Mouse (Mus musculus) neural tube, embryonic 14.5 days (tissue): ENCODE data around the gene 4930539E08Rik. TPM values are rescaled to one million over a fixed set of nuclear protein-coding genes. Genes with fewer than 3 reads are reported as not detected.

ENCODE experiments used
- ATAC-seq: fragments of 200-750 bp; cut with Nextera tagmentation; 2 replicates; pipeline ENCODE4 v1.8.0; 2017; ENCODE audit warnings: low read depth, mild to moderate bottlenecking, moderate TSS enrichment, moderate library complexity
- H3K27ac ChIP-seq: fragments of 300-500 bp; sonication (generic); 2 replicates; pipeline ENCODE4 v1.5.1; 2014; ENCODE audit warnings: low read depth, mild to moderate bottlenecking, control low read depth, low read length, moderate library complexity, mixed read lengths
- H3K27me3 ChIP-seq: fragments of 300-500 bp; sonication (generic); 2 replicates; pipeline ENCODE4 v1.6.1; 2014; ENCODE audit warnings: low read length; ENCODE audit not compliant: control insufficient read depth, insufficient read depth
- H3K36me3 ChIP-seq: fragments of 300-500 bp; sonication (generic); 2 replicates; pipeline ENCODE4 v1.6.1; 2014; ENCODE audit warnings: low read length, mixed read lengths; ENCODE audit not compliant: control insufficient read depth, insufficient read depth
- H3K4me1 ChIP-seq: fragments of 300-500 bp; sonication (generic); 2 replicates; pipeline ENCODE4 v1.6.1; 2014; ENCODE audit warnings: low read length; ENCODE audit not compliant: control insufficient read depth, insufficient read depth
- H3K4me2 ChIP-seq: fragments of 300-500 bp; sonication (generic); 2 replicates; pipeline ENCODE4 v1.6.1; 2014; ENCODE audit warnings: mild to moderate bottlenecking, low read depth, low read length, control low read depth
- H3K4me3 ChIP-seq: fragments of 300-500 bp; sonication (generic); 2 replicates; pipeline ENCODE4 v1.5.1; 2014; ENCODE audit warnings: low read depth, low read length, control low read depth, mixed read lengths
- H3K9ac ChIP-seq: fragments of 300-500 bp; sonication (generic); replicated peaks from 2 replicates; pipeline ENCODE4 v1.6.1; 2014; ENCODE audit warnings: low read depth, mild to moderate bottlenecking, control low read depth, low read length, mixed read lengths
- H3K9me3 ChIP-seq: fragments of 300-500 bp; sonication (generic); 2 replicates; pipeline ENCODE4 v1.6.1; 2016; ENCODE audit warnings: low read length; ENCODE audit not compliant: control insufficient read depth
- WGBS: fragments of 180-500 bp; shearing (Covaris S2); extraction: QIAGEN DNeasy Blood & Tissue Kit; methylation state at CpG from one replicate; pipeline ENCODE4 v1.1.7; 2014; 5-methylcytosine and 5-hydroxymethylcytosine counted together
- polyA plus RNA-seq: library from polyadenylated mRNA; unstranded; fragments of >200 nt; fragmentation: Nextera tagmentation; extraction: Ambion mirVana; gene quantifications from 2 replicates; pipeline ENCODE4 v1.2.1, GENCODE M21; 2014

Gene 4930539E08Rik
- polyA plus RNA-seq, 1 experiment from 2014 or later, result 0.42 TPM

DNA sequence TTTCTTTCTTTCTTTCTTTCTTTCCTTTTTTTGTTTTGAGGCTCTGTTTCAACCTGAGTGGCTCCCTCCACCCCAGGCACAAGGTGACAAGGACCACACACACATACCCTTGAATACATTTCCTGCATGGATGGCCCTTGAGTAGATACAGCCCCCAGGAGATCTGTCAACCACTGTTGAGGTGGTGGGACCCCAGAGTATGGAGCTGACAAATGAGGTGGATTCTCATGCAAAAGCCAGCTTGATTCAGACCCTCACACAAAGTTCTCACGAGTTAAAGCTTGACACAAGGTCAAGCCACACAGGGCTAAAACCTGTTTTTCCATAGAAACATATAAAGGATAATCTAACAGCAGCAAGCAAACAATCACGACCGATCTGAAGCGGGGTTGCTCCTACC lies 17.1 kb upstream of the 4930539E08Rik start:
- Histone ChIP-seq H3K36me3 (no peaks in the 10 kb centered on the region), H3K4me1 (no peaks in the 10 kb centered on the region), H3K4me3 (no peak overlapping the region), H3K9ac (no peak overlapping the region), H3K27ac (no peak overlapping the region), H3K9me3 (no peaks in the 10 kb centered on the region), H3K4me2 (no peak overlapping the region), H3K27me3 (no peaks in the 10 kb centered on the region)
- 88% methylated on average over 4 of the region's 4 CpGs for WGBS
- ATAC-seq, result no peak

DNA sequence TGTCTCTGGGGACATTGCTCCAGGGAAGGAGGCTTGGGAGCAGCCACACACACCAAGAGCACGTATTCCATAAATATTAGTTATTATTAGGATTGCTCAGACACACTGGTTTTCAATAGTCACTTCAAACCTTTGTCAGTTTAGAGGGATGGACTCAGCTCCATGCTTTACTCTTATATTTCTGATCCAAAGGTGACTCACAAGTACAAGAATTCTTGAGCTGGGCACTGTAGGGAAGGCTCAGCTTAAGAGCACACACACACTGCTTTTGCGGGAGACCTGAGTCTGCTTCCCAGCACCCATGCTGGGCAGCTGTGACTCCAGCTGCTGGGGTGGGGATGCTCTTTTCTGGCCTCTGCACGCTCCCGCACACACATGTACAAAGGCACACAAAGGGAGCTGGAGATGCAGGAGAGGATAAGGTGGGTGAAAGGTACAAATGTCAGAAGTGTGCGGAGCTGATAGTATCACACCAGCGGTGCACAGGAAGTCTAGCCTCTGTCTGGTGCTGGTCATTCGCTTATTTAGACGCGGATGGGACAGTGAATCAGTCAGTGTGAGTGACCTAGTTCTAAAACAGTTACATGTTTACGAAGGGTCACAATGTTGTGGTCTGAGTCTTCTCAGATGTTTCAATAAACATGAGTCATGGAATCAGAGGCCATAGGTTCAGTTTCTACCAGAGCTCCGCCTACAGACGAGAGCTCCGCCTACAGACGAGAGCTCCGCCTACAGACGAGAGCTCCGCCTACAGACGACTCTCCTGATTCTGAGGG lies 16.5 kb upstream of the 4930539E08Rik start:
- WGBS, result 92% methylated on average over 18 of the region's 18 CpGs

DNA sequence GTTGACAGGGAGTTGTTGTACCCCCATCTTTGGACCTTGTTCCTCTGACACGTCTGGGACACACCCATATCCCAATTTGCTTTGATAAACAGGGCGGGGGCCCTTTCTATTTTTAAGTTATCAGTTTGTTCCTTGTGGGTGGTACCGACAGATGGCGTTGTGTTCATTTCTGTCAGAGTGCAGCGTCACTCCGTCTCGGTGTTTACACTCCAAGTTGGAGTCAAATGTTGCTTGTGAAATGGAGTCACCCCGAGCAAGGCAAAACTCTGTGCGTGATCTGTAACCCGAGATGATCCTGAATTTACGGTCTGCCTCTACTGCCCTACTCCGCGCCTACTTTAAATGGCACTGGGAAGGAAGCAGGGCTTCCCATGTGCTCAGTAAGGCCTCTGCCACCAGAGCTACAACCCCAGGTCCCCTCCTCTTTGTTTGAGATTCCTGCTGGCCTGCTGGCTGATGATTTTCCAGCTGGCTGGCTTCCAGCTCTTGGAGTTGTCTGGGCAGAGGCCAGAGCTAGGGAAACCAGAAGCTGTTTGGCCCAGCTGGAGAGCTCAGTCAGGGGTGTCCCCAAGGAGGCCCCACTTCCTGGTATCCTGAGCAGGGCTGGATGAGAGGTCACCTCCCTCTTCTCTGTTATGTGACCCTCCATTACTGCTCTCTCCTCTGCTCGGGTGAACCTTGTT lies 15.4 kb upstream of the 4930539E08Rik start:
- no peak overlapping the region for H3K4me2 ChIP-seq
- no peaks in the 10 kb centered on the region for H3K36me3 ChIP-seq
- H3K9me3 ChIP-seq, result no peaks in the 10 kb centered on the region
- no peak overlapping the region for H3K4me3 ChIP-seq
- no peaks in the 10 kb centered on the region for H3K4me1 ChIP-seq
- 19% methylated on average over 14 of the region's 14 CpGs for WGBS
- no peak overlapping the region for H3K9ac ChIP-seq
- H3K27ac ChIP-seq, result peak overlapping the region; percentile 44; the same call in 1 of the 2 replicates
- ATAC-seq, result peak; percentile 68; the same call in 1 of the 2 replicates
- H3K27me3 ChIP-seq, result no peaks in the 10 kb centered on the region

More for the DNA sequence above, 16.5 kb upstream of the 4930539E08Rik start:
- no peak overlapping the region for H3K9ac ChIP-seq
- H3K36me3 ChIP-seq, result no peaks in the 10 kb centered on the region
- H3K27me3 ChIP-seq, result no peaks in the 10 kb centered on the region
- ATAC-seq, result no peak
- no peaks in the 10 kb centered on the region for H3K4me1 ChIP-seq
- H3K9me3 ChIP-seq, result no peaks in the 10 kb centered on the region
- no peak overlapping the region for H3K4me3 ChIP-seq
- H3K4me2 ChIP-seq, result no peak overlapping the region
- H3K27ac ChIP-seq, result no peak overlapping the region

DNA sequence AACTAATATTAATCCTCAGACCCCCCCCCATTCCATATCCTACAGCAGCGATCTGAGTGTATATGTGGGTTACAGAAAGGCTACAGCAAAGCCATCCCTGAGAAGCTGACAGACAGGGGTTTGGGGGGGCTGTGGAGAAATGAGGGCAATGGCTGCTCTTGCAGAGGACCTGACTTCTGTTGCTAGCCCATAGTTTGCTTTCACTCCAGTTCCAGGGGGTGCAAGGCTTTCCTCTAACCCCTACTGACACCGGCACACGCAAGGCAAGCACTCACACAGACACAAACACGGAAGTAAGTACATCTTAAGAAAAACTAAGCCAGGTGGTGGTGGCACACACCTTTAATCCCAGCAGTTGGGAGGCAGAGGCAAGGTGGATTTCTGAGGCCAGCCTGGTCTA lies 14.2 kb upstream of the 4930539E08Rik start:
- Histone ChIP-seq H3K4me2 (no peak overlapping the region), H3K27ac (no peak overlapping the region), H3K4me3 (no peak overlapping the region), H3K27me3 (no peaks in the 10 kb centered on the region), H3K9me3 (no peaks in the 10 kb centered on the region), H3K36me3 (no peaks in the 10 kb centered on the region), H3K9ac (no peak overlapping the region), H3K4me1 (no peaks in the 10 kb centered on the region)
- WGBS, result 96% methylated on average over 4 of the region's 4 CpGs
- ATAC-seq, result no peak

DNA sequence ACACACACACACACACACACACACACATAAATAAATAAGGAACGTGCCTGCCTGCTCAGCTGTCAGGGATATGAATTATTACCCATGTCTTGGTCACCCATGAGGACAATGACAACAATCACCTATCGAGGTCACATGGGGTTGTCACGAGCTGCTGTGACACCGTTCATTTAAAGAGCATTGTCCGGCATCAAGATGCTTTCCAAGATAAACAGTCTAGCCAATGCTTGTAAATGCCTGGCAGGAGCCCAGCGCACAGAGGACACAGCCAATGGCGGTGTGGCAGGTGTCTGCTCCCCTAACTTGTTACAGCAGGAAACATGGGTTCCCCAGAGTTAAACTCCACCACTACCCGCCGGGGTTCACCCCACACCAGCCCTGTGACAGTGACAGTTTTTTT lies 12.9 kb upstream of the 4930539E08Rik start:
- Histone ChIP-seq H3K4me3 (no peak overlapping the region), H3K27me3 (no peaks in the 10 kb centered on the region), H3K9ac (no peak overlapping the region), H3K36me3 (no peaks in the 10 kb centered on the region), H3K27ac (no peak overlapping the region), H3K4me1 (no peaks in the 10 kb centered on the region), H3K4me2 (no peak overlapping the region), H3K9me3 (no peaks in the 10 kb centered on the region)
- ATAC-seq, result no peak
- WGBS, result 73% methylated on average over 9 of the region's 9 CpGs

DNA sequence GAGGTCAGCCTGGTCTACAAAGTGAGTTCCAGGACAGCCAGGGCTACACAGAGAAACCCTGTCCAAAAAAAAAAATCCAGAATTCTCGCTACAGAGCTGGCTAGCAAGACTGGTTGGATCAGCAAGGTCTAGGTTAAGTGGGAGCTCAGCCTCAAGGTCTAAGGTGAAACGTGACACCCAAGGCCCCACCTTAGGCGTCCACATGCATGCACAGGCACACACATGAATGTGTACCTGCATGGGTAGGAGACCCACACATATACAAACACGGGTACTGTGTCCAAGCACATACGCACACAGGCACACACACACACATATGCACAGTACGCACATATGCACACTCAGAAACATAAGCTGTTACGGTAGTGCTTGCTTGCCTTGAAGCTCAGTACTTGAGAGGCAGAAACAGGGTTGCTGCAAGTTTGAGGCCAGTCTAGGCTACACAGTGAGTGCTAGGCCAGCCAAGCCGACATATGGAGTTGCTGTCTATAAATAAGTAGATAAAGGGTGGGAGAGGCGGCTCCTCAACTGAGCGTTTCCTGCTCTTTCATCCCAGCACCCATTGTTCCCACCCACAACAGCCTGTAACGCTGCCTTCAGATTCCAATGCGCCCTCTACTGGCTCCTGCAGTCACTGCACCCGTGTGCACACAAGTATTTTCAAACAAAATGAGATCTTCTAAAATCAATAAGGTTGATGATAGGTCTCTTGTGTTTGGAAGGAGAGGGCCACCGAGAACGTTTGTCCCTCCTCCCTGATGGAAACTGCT lies 11.9 kb upstream of the 4930539E08Rik start:
- no peak overlapping the region for H3K4me3 ChIP-seq
- H3K4me2 ChIP-seq, result no peak overlapping the region
- no peak for ATAC-seq
- H3K27me3 ChIP-seq, result no peaks in the 10 kb centered on the region
- no peaks in the 10 kb centered on the region for H3K4me1 ChIP-seq
- H3K36me3 ChIP-seq, result no peaks in the 10 kb centered on the region
- no peak overlapping the region for H3K27ac ChIP-seq
- 50% methylated on average over 15 of the region's 15 CpGs for WGBS
- H3K9ac ChIP-seq, result no peak overlapping the region
- no peaks in the 10 kb centered on the region for H3K9me3 ChIP-seq

DNA sequence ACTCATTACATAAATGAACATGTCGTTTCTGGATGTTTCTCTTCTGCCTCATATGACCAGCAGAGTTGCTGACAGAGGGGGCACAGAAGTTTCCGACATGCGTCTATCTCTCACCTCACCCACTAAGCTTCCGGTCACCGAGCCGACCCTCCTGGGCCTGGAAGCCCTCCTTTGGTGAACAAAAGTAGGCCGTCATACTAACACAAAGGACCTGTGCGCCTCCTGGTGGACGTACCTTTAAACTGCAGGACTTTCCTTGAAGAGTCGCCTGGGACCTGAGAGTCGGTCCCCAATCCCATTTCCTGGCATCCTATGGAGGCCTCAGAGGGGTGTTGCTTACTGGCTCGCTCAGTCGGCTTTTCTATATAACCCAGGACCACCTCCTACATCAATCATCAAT lies 11.3 kb upstream of the 4930539E08Rik start:
- Histone ChIP-seq H3K36me3 (no peaks in the 10 kb centered on the region), H3K4me2 (no peak overlapping the region), H3K4me1 (no peaks in the 10 kb centered on the region), H3K9ac (no peak overlapping the region), H3K27ac (no peak overlapping the region), H3K4me3 (no peak overlapping the region), H3K9me3 (no peaks in the 10 kb centered on the region), H3K27me3 (no peaks in the 10 kb centered on the region)
- WGBS, result 14% methylated on average over 13 of the region's 13 CpGs
- ATAC-seq, result no peak

DNA sequence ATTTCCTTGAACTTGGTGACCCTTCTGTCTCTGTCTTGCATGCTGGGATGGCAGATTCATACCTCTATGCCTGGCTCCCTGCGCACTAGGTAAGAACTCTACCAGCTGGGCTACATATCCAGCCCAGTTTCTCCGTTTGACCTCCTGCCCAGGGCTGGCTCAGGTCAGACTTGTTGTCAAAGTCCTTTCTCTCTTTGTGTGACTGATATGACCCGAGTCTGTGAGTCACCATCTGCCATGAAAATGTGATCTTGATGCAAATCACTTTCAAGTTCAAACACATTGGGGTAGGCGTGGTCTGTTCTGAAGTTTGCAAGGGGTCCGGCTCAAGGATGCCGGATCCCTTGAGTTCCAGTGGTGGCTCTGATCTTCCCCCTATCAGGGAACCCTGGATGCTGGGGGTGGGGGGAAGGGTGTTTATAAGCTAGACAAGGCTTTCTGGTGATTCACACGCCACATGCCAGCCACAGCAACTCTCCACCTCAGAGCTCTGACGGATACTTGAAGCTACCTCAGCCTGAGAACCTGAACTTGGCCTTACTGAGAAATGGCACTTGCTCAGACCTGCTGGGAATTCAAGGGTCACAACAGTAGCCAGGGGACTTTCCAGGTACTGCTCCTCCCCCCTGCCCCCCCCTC lies 10.0 kb upstream of the 4930539E08Rik start:
- Histone ChIP-seq H3K4me2 (no peak overlapping the region), H3K36me3 (no peaks in the 10 kb centered on the region), H3K4me3 (no peak overlapping the region), H3K9me3 (no peaks in the 10 kb centered on the region), H3K4me1 (no peaks in the 10 kb centered on the region), H3K27me3 (no peaks in the 10 kb centered on the region), H3K9ac (no peak overlapping the region), H3K27ac (no peak overlapping the region)
- 83% methylated on average over 8 of the region's 8 CpGs for WGBS
- no peak for ATAC-seq
